In the genomic region with DNA sequence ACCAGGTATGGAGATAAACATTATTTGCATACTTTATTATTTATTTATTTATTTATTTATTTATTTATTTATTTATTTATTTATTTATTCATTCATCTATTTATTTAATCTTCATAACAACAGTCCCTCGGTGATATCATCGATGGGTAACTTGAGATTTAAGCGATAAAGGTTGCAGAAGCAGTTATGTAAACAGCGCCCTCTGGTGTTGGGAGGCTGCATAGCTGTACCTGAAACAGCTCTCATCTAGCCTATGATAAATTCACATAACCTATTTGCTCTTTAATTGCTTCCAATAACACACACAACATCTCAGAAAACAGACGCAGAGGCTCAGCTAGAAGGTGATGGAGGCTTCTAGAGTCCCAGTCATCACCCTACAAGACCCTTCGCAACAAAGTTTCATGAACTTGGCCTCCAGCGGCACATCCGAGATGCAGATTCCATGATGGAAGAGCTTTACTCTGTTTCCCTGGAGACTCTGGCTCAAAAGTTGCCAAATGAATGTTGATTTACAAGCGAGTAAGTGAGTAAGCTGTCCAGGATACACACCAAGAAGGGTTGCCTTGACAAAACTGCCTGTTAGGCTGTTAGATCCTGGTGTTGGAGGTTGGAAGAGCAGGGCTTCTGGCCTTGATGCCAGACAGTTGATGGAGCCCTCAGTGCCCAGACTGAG, we compare ENCODE assay signal across 10 mouse cellular contexts.
DNase-seq lines count a peak whose midpoint lies in the region; ATAC-seq and TF ChIP-seq lines count a peak whose summit lies in the region.
"Had no signal": no experiment of that assay in that cellular context is flagged by ENCODE, and none has a peak within 500 bp of the region (broad histone marks: within the 10 kb centered on the region; RNA-seq: fewer than 3 reads in every experiment).

No protein-coding gene starts in this region.

- no peak overlapping the region for H3K4me2 ChIP-seq in forebrain, embryonic 15.5 days (replicated peaks)
- H3K4me2 ChIP-seq: limb, embryonic 13.5 days had no signal

- H3K4me3 ChIP-seq in gastrocnemius, adult 2 months: no peak overlapping the region
- H3K4me3 ChIP-seq in forebrain, embryonic 15.5 days: no peak overlapping the region
- H3K4me3 ChIP-seq: limb, embryonic 13.5 days had no signal

- no peaks in the 10 kb centered on the region for H3K4me1 ChIP-seq in forebrain, embryonic 15.5 days

- peaks cover 24% of the 10 kb centered on the region for H3K27me3 ChIP-seq in forebrain, embryonic 15.5 days

- DNase-seq in gastrocnemius, adult 2 months: no peak
- no peak for DNase-seq in gastrocnemius, adult 8-10 months (ENCODE audit: low spot score in 2 of 2)
- peak; percentile 2 for DNase-seq in spleen, adult 12 weeks (ENCODE audit: low spot score)
- no peak for DNase-seq in spleen, postnatal 36 days (ENCODE audit: low spot score in 2 of 2)
- DNase-seq in kidney, postnatal 4 days: peak; percentile 31 to 36
- peak; percentile 65 for DNase-seq in thymus, postnatal 4 days
- no peak for DNase-seq in cerebellum, adult 18-20 months

- no peak overlapping the region for H3K9ac ChIP-seq in forebrain, embryonic 15.5 days (replicated peaks)
- H3K9ac ChIP-seq: limb, embryonic 13.5 days had no signal

- no peaks in the 10 kb centered on the region for H3K9me3 ChIP-seq in forebrain, embryonic 15.5 days
- H3K9me3 ChIP-seq: limb, embryonic 13.5 days had no signal

- ATAC-seq in forebrain, embryonic 15.5 days (replicated peaks): no peak
- ATAC-seq: forebrain, embryonic 16.5 days had no signal

- WGBS in forebrain, embryonic 15.5 days: 87% methylated on average over 9 of the region's 9 CpGs

- peak; percentile 70 for TF ChIP-seq CTCF in gastrocnemius, adult 2 months (IDR thresholded peaks at IDR 0.05)

- no peaks in the 10 kb centered on the region for H3K36me3 ChIP-seq in forebrain, embryonic 15.5 days
- H3K36me3 ChIP-seq: limb, embryonic 13.5 days had no signal

- H3K27ac ChIP-seq in gastrocnemius, adult 2 months: no peak overlapping the region
- no peak overlapping the region for H3K27ac ChIP-seq in forebrain, embryonic 15.5 days (replicated peaks)
- H3K27ac ChIP-seq: limb, embryonic 13.5 days had no signal

- intact Hi-C loops in gastrocnemius, adult 2 months (cut with DNase I): no loop called here

Comparison
In these comparisons a context has a peak if more than half of its experiments do, and no peak if none do; other contexts are left out.
1. DNase-seq: peak in spleen, adult 12 weeks (single experiment), kidney, postnatal 4 days (2 of 2) and thymus, postnatal 4 days (single experiment); none in gastrocnemius, adult 2 months (single experiment), gastrocnemius, adult 8-10 months (0 of 2), spleen, postnatal 36 days (0 of 2) and cerebellum, adult 18-20 months (0 of 2).